Mouse (Mus musculus) right cerebral cortex, postnatal 36 days (tissue): ENCODE results near the gene Thrb.

ENCODE experiments used
- DNase-seq, 2 experiments: peaks; one replicate each; pipeline ENCODE4 v3.0.0; 2022; ENCODE audit warnings: low spot score in 2 of 2, mixed read lengths in 1 of 2

Thrb gene

DNA sequence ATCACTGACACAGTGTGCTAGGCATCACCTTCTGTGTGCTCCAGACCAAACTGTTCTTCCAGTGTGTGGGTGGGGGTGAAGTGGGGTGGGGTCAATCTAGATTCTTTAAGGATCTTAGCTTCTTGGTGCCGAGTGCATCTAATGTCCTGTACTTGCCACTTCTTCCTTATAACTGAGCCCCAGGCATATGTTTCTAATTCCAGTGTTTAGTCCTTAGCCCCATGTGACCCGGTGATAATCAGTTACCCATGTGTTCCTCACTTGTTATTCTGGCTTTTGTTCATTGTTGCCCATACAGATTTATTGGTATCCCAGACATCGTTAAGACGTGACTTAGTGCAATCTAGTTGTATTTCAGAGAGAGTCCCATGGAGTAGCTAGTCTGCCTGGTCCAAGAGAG, 121.9 kb downstream of the Thrb start:
- no peak for DNase-seq

DNA sequence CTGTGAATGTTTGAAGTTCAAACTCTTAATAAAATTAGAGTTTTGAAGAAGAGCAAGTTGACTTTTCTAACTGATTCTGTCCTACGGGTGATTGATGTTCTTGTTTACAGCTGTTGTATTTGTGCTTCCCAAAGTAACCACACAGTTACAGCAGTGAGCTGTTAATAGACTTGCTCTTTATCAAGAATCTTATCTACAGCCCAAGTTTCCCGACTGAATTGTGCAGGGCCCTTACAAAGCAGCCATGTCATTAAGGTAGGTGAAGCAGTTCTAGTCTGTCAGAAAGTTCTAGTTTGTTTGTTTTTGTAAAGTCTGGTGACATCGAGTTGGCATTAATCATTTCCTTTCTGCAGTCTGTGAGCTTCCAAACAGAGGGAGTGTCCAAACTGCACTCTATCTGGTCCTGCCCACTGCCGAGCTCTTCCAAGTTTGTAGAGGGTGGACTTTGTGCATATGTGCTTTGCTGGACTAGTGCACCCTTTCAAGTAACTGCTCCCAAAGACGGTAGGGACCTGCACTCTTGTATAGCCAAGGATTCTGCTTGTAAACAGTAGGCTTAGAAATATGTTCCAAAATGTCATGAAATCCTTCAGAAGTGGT, 124.2 kb downstream of the Thrb start:
- no peak for DNase-seq

DNA sequence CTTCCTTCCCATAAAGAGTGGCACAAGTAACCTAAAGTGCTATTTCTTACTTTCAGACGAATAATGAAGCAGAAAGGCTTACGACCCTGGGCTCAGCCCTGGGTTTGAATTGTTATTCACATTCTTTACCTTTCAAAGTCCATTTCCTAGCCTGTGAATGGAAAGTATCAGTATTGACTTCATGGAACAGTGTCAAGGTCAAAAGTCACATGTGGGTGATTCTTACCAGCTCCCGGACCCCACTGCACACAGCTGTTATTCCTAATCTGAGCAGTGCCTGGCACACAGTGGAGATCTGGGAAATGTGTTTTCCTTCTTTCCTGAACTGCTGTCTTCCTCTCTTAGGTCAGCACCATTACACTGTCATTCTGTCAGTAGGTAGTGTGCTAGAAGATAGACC, 125.3 kb downstream of the Thrb start:
- no peak for DNase-seq

DNA sequence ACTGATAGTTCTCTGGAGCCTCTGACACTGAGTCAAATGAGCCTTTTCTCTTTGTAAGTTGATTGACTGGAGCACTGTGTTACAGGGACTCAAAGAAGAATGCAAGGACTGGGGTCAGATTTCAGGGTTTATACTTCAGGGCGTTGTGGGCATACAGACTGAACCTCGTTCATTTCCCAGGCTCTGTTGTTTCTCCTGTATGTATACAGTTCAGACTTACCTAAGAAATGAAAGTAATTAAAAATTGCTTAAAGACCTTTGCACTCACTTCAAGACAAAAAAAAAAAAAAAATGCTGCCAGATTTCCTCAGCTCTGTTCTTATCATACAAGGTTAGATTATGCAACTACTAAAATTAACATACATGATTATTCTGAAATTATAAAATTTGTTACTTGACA, 126.2 kb downstream of the Thrb start:
- no peak for DNase-seq

DNA sequence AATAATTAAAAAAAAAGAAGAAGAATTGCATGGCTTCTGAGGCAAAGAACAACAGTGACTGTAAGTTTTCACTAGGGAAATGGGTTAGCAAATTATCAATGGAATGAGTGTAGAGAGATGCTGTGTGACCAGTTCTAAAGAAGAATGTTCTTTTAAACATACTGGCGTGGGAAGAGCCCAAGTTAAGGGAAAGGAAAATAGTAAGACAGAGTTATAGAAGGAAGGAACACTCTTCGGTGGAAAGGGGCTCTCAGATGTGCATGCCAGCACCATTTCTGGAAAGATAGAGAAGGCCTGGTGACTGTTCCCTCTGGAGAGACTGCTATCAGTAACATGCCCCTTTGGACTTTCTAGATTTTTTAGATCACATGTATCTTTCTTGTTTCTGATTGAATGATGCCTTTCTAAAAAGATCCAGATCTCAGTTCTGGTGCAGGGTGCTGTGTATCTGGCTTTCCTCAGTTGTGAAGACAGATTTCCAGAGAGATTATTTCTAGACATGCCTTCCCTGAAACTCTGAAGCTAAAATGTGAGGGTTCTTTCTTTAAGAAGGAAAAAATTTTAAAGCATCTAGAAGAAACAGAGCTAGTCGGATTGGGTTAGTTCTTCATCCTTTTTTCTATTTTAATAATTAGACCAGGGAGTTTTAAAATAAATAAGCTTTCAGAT, 144.0 kb downstream of the Thrb start:
- no peak for DNase-seq

DNA sequence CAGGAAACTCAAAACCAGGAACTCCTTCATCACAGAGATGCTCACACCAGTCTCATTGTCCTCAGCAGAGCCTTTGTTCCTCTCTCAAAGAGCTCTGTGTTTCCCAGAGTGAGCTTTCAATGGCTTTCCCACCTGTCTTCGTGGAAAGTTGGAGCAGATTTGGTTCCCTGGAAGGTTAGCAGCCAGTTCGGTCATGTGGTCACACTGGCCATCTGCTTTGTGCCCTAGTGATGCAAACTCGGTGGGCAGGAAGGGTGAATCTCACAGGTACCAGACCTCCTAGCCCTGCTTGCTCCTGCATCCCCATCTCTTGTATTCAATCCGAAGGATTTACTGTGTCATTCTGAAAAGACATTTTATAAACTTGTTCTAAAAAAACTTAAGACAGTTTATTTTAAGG, 151.0 kb downstream of the Thrb start:
- no peak for DNase-seq

DNA sequence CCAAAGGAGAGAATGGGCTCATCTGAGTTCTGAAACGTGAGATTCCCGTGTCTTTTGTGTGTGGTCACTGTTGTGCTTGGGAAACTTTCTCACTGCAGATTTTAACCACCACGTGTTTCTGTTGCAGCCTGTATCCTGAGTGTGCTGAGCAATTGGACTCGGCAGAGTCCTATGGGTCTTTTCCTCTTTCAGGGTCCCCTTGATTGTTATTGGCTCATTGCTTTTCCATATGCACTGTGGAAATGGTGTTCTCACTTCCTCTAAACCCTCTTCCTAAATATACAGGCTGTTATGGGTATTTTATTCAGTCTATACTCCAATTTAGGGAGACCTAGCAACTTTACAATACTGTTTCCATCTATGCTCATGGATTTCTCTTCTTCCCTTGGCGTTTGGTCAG, 152.4 kb downstream of the Thrb start:
- DNase-seq: no peak

DNA sequence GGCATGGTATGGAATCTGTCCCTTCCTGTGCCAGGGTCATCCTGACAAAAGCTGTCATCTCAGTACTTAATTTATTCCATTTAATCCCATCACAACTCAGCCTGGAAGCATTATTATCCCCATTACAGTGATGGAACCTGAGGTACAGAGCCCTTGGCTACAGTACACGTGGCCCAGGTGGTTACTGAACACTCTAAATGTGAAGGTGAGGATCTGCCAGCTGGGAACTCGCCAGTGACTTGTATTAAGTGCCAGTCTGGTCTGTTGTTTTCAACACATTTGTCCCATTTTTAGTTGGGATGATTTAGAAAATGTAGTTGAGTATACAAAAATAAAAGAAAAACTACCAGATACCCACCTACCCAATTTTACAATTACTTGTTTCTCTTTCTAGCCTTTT, 155.0 kb downstream of the Thrb start:
- DNase-seq: no peak

DNA sequence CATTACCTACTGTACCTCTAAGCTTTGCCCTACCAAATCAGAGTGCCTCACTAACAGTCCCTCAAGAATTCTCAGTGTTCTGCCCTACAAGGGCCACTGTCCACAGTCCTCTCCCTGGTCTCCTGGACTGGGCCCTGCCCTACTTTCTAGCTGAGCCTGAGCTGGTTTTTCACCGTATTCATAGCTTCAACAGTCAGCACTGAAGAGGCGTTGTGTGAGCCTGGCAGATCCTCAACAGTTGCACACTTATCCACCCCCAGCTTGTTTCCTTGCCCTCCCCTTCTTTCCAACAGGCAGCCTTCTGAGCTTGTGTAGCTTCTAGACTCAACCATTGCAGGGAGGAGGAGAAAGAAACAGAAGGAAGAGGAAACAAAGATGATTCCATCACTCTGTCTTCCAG, 158.0 kb downstream of the Thrb start:
- peak; percentile 70 to 87 for DNase-seq

DNA sequence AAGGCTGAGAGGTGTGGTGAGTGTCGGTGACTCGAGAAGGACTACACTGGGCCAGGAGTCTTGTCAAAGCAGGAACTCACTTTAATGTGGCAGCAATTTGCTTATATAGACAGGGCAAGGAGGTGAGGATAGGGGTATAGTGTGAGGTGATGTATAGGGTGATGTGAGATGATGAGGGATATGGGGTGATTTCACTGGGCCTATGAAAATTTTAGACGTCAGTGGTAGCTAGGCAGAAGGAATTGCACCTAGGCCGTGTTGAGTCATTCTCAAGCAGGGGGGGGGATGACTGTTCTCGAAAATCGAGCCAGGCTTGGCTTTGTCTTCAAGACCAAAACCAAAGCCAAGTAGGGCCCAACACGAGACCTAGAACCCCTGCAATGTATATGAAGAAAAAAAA, 162.7 kb downstream of the Thrb start:
- DNase-seq: no peak

DNA sequence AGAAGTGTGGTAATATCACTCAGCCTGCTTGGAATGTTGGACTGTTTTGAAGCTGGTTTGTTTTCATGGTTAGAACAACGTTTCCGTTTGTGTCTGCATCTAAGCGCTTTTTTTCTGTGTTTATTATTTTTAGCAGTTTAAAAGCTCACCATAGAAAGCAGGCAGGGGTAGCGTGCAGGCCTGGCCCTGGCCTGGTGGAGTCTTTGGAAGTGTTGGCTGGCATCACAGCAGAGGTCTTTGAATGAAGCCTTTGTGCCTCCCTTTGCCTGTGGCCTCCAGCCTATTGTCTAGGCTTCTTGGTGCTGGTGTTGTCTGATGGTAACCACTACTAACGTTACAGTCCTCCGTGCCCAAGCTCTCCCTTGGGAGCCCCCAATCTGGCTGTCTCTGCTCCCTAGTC, 167.3 kb downstream of the Thrb start:
- DNase-seq: no peak

DNA sequence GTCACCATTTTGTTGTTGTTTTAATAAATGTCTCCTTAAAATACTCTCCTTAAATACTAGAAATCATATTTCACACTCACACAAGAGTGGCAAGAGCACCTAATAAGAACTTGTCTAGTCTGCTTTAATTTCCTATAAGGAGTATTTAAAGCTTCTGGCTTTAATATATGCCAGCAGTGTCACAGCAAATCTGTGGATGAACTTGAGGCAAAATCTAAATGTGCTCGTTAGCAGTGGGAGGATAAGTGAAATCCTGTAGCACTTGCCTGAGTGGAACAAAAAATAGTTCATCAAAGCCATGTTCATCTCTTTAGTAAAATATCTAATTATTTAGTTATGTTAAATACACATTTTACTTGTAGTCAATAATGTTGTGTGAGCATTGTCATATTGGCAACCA, 175.7 kb downstream of the Thrb start:
- DNase-seq: no peak

DNA sequence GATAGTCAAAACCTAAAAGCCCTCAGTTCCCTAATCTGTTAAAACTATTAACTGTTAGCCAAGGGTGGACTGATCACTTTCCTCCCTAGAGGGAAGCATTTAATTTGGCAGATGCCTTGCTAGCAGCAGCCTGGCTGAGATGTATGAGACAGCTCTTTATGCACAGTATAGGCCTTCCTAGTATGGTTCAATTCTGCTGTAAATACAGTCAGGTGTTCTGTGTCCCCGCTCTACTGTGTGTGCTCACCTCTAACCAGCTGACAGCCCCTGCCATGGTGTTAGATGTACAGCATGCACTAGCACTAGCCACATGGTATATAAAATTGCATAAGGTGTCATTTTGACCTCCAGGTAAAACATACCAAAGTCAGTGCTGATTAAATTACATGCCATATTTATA, 176.7 kb downstream of the Thrb start:
- DNase-seq: no peak

DNA sequence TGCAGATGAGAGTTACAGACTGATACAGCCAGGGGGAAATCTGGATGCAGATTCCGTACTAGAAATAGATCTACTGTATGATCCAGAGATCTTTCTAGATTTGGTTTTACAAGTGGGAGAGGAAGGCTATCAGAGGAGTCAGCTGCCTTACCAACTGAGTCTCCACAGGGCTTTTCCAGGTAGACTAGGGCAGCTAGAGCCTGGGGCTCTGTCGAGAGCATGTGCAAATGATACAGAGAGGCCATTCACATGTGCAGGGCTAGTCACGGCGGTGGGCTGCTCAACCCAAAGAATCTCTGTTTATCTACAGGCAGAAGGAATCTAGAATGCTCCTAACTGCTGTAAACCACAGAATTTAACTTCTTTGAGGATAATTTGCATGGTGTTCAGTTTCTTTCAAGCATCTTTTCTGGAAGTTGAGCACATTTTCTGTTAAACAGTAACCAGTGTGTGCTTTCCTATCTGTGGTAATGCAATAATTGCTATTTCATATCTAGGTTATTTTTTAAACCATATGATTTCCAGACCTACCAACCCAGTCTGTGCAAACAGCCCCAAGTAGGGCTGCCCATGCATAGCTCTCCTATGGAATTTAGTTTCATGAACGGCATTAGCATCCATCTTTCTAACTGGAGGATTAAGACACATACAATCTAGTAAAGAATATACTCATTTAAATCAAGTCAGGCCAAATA, 185.1 kb downstream of the Thrb start:
- DNase-seq: no peak

DNA sequence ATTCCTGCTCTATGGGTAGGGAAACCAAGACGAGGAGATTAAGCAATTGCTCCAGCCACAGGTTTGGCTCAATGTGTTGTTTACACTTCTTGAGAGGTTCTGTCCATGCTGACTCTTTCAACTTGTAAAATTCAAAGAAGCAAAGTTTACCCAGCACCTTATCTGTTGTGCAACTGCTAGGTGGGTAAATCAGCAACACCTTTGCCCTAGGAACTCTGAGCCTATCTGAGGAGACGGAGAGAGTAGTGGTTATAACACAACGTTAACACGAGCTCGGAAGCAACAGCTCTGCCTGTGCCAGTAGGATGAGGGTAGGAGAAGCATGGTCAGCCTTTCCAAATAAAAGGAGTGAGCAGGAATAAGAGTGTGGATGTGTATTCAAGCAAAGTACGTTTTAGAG, 185.8 kb downstream of the Thrb start:
- no peak for DNase-seq

DNA sequence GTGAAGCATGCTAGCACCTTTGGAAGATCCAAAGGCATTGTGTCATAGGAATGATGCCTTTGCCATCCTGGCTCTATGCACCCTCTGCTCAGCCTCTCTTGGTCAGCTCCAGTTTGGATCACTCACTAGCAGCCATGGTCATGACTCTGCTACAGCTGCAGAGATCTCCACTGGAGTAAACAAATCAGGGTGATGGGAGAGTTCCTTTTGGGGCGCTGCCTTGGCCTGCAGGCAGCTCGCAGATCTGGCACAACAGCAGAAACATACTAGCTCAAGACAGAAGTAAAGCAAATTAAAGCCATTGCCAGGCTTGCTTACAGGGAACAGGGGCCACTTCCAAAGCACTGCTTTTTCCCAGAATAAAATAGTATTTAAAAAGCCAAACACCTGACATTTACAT, 186.6 kb downstream of the Thrb start:
- DNase-seq: no peak

DNA sequence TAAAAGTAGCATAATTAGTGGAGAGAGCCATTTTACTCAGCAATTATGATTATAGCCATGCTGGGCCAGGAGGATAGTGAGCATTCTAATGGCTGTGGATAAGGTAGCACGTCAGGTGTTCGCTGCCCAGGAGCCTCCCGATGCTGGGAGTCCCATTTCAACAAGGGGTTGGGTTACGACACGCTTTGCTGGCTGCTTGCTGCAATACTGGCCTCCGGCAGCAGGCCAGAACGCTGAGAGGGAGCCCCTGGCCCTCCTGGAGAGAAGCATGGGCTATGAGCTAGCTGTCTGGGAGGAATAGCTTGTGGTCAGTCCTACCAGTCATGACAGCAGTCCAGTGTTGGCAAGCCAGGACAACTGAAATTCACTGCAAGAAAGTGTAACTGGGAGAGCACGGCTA, 187.2 kb downstream of the Thrb start:
- no peak for DNase-seq

DNA sequence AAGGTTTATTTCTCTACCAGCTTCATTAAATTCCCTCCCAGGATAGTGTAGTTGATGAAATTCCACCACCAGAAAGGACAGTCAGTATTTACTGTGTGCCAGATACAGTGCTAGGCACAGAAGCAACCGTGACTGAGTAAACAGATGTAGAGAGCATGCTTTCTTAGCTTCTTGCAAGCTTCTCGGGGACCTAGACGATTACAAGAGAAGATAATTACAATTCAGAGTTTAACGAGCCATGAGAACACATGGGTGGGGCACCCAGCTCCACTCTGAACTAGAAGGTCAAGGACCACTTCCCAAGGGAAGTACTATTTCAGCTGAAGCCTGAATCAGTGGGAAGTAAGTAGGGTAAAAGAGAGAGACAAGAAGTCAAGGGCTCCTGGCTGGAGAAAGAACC, 190.3 kb downstream of the Thrb start:
- no peak for DNase-seq

DNA sequence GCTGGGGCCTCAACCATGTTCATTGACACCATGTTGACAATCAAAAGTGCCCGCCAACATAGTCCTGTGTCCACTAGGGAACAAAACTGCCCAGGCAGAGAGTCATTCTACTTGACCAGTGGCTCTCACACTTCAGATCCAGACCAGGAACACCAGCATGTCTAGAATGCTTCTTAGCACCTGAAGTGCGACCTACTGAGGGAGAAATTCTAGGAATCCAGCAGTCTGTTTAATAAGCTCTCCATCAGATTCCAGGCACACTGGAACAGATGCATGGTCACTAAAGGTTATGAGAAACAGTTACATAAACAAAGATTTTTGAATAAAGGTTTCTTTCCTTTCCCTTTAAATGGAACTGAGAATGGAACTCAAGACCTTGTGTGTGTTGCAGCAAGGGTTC, 192.2 kb downstream of the Thrb start:
- no peak for DNase-seq

DNA sequence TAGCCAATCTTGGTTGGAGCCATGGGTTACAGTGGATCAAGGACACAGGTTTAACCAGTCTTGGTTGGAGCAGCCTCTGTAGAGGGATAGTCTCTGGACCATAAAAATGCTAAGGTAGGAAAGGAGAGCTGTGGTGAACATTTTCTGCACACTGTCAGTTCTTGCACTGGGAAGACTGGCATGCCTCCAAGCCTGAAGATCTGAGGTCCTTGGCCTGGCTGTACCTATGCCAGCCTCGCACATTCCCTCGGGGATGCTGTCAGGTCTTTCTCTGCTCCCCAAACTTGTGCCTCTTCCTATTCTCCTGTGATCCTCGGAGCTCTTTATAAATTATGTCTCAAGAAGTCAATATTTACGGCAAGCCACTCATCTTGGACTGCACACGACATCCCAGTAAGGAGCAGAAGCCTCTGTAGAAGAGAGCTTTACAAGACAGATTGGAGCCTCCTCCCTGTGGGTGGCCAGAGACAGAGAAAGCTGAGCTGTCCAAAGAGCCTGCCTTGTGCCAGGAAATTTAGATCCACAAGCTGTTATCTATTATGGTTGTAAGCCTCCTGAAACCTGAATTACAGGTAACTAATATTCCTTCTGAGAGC, 199.8 kb downstream of the Thrb start:
- DNase-seq: no peak

DNA sequence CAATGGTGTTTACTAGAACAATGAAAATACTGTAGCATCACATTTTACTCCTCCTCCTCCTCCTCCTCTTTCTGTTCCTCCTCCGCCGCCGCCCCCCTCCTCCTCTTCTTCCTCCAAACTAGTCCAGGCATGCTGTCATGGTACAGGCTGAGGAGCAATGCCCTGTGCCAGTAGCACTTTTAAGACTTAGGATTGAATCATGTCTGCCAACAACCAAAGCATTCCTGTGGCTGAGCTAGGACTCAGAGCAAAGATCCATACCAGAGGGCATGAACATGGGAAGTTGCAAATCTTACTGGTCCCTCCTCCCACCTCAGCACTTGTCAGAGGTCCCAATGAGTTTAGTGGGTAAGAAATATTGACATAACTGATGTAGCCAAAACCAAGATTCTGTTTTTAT, 202.6 kb downstream of the Thrb start:
- no peak for DNase-seq

DNA sequence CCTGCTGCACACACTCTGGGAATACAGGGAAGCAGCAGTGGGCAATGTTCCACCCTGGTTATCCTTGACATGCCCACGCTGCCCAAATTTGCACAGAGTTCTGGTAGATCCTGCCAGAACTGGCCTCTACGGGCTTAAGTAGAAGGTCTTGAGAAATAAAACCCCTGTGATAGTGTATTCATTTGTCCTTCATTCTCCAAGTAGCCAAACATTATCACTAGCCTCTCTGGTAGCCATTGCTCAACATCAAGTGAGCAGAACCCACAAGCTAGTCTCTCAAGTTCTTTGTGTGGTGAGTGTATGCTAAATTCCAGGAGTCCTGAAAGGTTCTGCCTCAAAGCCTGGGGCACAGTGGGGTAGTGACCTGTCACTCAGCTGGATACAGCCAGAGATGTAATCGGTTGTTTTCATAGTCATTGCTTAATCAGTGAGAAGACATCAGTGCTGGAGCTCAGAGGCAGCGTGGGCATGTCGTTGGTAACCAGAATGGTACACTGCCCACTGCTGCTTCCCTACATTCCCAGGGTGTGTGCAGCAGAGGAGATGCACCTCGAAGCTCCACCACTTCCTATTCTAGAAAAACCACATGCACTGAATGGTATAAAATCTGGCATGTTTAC, 203.8 kb downstream of the Thrb start:
- peak in 1 of 2 experiments; percentile 62 for DNase-seq

DNA sequence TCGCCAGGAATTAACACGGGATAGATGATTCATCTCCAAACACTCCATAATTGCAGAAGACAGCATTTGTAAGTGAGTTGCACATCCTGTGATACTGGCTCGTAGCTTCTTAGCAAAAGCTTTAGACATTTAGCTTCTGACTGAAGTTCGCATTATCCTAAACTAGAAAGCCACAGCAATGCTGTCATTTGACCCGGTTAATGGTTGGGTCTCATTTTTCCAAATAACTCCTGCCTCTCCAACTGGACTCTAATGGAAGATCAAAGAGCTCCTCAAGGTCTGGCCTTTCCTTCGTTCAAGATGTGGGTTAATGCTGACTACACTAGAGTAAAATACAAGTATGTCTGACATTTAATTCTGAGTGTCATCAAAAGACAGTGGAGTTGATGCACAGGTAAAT, 208.3 kb downstream of the Thrb start:
- DNase-seq: no peak
